Mouse (Mus musculus) mouse trophoblast stem cell (cell line): ENCODE measurements at regions not wholly inside any gene's neighbourhood (a gene's known extent, or its start where the extent isn't known, plus 50 kb on each side); places are given as distances from the start of the nearest gene placed in this dataset.

Source experiments
- in situ Hi-C, 2 experiments: fragments of 300-500 bp; cut with MseI, MboI; formaldehyde crosslinking; loops; 2 replicates in 1 of 2; 3 replicates in 1 of 2; pipeline ENCODE4 v1.15.1; 2025

DNA sequence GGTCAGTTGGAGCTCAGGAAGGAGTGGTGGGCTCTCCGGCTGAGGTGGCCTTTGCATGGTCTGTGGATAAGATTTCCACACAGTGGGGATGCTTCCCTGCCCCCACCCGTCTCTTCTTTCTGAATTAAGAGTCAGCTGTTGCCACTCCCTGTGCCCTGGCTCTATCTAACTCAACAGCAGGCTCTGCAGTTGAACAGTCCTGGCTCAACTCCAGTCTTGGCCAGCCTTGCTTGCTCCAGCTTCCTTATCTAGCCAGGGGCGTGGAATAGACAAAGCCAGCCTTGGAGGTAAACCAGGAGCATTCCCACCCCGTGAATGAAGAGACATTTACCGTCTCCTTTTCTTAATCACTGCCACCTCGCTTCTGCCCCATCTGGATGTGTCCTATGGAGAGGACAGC is 89.7 kb downstream of the Mn1 start:
- in situ Hi-C loops, result no loop called here

DNA sequence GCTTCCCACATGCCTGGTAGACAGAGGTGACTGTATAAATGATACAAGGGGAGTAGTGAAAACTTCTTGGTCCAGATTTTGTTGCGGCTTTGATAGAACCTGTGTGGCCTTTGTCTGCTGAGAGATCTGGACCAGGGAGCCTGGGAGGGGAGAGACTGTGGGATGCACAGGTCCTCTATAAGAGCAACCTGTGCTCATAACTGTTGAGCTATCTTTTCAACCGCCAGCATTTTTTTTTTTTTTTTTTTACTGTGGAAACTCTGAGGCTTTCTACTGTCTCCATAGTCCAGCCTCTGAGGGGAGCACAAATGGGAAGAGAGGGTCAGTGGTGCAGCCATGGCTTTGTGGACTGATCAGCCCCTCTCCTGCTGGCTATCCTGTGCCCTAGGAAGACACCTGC is 90.2 kb downstream of the Mn1 start:
- in situ Hi-C loops, result no loop called here

DNA sequence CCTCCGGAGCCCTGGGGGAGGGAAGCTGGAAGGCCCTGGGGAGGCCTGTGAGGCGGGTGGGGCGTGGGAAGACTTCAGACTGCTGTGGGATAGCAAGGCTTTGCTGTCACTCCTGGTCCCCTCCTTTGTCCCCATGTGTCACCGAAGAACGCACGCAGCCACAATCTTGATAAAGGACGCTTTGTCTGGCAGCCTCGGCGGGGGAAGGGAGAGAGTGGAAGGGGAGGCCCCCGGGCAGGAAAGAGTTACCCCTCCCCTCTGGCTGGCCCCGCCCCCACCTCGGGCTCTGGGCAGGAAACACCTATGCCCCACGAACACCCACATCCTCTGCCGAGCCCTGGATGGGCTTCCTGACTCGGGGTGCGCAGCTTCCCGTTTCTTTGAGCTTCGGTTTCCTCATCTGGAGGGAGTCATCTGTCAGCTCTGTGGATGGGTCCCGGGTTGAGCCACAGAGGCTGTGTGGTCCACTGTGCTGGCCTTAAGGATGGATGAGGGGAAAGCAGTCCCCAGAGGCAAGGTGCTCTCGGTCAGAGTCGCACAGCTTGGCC is 91.9 kb downstream of the Mn1 start:
- in situ Hi-C loops, result no loop called here

DNA sequence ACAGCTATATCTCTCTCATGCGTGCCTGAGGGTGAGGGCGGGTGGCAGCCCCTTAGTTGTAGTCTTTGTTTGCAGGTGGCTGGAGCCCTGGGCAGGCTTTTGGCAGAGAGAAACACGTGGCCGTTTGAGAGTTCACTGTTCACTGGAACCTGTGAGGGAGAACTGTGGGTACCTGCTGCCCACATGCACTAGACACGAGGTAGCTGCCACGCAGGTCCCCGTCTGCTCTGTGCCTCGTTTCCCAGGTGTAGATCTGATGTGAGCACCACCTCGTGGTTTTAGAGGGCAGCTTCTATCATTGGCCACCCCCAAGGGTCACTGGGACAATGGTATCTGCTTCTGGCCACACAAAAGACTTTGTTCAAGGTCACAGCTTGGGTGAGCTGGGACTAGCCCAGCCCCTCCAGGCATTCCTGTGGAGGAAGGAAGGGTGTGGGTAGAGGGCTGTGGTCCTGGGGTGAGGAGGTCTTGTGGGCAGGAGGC is 92.5 kb downstream of the Mn1 start:
- in situ Hi-C loops, result no loop called here

DNA sequence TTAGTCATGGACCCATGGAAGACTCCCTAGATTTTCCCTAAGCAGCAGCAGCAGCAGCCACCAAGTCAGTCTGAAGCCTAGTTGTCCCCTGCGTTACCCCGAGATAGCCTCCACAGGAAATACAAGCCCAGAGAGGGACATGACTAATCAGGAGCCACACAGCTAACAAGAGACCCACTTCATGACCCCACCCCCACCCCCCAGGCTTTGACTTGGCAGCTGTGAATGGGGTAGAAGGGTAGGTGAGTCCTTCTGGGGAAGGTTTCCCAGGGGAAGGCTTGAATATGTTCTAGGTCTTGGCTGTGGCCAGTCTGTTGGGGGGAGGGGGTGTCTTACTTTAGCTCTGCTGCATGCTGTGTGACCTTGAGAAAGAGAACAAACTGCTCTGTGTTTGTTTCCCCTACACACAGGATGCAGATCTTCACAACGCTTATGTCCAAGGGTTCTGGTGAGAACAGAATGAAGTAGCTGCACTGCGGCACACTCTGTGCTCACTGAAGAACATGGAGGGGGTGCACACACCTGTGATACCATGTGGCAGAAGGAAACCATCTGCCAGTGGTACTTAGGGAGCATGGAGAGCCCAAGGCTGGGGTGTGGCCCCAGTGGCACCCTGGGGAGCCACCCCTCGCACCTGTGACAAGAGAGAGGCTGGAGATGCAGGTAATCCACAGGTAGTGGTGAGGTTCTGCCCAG is 93.2 kb downstream of the Mn1 start:
- in situ Hi-C loops, result no loop called here

DNA sequence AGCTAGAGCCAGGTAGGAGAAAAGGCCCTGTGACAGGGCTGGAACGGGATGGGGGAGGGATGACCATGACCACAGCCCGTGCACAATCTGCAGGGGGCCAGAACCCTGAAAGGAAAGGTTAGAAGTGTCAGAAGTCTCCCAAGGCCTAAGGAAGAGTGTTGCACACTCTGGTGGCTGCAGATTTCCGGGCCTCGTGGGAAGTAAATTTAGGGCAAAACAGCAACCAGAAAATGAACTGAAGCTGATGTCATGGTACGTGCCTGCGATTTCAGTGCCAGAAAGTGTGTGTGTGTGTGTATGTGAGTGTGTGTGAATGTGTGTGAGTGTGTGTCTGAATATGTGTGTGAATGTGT is 93.7 kb downstream of the Mn1 start:
- in situ Hi-C loops, result no loop called here

DNA sequence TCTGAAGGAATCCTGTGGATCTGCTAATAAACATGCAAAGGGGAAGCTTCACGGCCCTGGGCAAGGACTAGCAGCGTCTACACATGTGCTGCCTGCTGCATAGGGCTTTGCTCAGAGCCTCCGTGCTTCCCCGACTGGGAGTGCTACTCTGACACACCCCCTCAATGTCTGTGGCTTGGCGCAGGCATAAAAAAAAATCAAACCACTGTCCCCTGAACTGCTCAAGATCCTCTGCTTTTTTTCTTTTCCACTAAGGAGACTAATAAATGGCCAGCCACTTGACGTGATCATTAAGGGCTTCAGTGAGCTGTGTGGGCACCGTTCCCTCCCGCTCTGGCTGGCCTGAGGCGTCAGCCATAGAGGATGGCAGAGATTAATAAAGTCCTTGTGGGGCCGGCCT is 94.8 kb downstream of the Mn1 start:
- in situ Hi-C loops, result no loop called here

DNA sequence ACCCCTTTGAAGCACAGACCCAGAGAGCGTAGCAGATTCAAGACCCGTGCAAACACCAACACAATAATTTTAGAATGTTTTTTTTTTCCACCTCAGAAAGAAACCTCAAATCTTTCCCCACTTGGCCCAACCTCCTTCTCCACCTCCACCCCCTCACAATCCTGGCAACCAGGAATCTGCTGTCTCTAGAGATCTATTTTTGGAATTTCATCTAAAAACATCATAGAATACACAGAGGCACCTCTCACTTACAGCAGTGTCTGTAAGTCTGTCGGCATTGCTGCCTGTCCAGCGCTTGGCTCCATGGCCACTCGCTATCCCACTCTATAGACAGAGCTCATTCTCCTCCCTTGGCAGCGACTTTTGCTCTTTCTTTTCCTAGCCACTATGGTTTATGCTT is 96.8 kb downstream of the Mn1 start:
- in situ Hi-C loops, result no loop called here

DNA sequence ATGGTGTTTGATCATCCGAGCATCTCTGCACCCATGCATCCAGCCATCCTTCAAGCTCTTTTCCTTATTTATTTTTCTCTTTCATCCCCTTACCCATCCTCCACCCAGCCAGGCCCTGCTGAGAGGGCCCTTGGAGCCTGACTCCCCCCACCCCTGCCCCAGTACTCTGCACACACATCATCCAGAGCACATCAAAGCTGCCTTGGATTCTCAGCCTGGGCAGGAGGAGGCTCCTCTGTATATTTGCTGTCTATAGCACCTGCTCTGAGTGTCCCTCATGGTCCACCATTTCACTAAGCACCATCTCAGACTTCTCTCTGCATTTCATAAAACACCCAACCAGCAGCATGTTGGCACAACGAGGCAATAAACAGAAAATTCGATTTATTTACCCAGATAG is 101.9 kb downstream of the Mn1 start:
- in situ Hi-C loops, result no loop called here

DNA sequence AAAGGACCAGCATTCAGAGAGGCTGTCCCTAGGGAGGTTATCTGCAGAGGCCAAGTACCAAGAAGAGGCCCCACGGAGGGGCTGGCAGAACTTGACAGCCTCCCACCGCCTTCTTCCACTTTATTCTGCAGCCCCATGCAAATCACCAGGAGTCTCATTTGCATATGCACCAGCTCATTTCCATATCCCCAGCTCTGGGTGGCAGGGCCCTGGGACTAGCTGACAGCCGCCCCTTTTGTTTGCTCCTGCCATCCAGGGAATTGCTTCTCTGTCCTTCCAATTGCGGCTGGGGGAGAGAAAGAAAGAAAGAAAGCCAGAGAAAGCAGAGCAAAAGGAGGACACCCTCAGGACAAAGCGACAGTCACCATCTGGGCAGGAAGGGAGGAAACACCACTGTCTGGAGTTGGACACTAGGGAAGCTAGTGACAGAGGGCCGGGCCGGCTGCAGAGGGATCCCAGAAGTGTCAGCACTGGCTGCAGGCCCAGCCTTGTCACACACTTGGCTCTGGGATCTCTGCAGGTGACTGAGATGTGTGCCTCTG is 102.4 kb downstream of the Mn1 start:
- in situ Hi-C loops, result no loop called here

DNA sequence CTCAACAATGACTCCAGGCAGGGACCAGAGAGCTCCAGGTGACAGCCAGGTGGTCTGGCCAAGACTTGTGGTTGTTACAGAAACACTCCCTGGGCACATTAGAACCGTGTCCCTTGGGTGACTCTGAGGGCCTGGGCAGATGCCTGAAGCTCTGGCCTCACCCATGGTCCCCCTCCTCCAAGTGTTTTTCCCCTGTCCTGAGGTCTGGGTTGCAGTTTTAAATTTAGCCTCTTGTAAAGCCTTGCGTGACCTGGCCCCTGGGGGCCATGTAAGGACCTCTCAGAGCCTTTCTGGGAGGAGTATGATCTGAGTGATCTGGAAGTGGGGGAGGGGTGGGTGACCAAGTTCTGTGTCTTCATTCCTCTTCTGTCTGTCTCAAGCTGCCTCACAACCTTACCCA is 104.7 kb downstream of the Mn1 start:
- in situ Hi-C loops, result no loop called here

DNA sequence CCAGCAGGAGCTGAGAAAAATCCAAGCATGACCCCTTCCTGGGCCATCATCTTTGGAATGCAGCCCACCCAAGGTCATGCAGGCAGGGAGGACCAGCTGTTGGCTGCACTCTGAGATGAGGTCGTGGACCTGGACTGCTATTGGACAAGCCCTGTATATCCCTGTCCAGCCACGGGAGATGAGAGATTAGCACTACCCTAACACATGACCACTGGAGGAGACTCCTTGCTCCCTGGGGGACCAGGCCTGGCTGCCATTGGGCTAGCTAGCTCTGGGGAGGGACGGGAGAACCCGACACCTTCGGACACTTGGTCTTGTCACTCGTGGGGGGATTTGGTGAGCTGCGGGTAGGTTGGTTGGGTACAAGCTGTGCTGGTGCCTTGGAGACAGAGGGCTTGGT is 105.4 kb downstream of the Mn1 start:
- in situ Hi-C loops, result no loop called here

DNA sequence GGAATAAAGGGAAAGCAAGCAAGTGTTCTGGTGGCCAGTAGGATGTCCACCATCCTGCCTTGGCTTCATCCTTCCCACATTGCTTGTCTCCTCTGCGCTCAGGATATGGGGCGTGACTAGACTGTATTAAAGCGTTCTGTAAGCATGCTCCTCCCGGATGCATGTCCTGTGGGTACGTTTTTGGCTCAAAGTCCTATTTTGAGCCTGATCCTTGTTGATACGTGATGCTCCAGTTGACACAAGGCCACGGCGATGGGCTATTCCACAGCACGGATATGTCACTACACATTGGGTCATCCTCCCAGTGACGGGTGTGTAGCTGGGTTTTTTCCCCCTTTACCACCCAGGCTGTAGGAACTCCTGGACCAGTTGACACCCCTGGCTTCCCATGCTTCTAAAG is 110.6 kb downstream of the Mn1 start:
- in situ Hi-C loops, result no loop called here

DNA sequence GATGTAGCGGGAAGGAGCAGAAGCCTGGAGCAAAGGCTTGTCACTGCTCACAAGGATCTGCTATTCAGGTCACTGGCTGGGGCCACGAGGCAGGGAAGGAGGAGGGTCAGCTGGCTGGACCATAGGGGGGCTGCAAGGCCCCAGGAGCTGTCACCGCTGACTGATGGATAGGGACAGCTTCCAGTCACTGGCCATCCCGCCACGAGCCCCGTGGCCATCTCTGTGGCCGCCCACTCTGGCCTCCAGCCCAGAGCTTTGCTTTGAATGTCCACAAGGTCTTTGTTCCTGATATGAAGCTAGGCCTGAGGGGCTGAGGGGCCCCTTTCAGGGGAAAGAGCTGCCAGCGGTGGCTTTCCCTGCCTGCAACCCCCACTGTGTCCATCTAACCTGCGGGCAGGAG is 111.9 kb downstream of the Mn1 start:
- in situ Hi-C loops, result no loop called here

DNA sequence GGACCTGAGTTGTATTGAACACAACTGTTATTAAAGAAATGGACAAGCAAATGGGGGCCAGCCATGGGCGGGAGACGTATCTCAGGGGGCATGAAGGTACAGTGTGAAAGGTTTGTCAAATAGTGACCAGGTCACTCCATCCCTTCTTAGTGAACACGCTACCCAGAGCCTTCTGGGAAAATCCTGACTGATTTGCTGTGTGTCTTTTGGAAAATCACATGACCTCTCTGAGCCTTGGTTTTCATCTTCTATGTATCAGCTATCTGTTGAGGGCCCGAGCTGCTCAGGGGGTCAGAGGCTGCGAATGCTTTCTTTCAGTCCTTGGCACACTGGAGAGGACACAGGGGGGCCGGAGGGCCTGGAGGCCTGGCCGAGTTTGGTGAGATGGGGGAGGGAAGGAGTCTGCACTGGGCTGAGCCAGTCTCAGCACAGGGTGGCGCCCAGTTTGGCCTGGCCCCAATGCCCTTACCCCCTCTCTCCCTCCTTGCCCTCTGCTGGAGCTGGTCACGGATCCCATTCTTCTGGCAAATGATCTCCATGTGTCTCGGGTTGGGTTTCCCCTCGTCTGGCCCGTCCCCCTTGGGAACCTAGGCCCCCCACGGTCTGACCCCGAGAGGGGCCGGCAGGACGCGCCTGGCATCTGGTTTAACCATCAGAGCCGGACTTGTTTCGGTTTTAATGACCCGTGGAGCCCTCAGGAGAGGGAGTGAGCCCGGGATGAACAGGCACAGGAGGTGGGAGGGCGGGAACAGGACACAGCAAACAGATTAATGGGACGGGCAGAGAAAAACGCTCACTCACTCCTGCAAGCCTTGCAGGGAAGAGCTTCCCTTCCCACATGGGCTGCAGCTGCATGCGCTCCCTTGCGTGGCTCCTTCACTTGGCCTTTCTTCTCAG is 113.7 kb downstream of the Mn1 start:
- in situ Hi-C loops, result no loop called here

DNA sequence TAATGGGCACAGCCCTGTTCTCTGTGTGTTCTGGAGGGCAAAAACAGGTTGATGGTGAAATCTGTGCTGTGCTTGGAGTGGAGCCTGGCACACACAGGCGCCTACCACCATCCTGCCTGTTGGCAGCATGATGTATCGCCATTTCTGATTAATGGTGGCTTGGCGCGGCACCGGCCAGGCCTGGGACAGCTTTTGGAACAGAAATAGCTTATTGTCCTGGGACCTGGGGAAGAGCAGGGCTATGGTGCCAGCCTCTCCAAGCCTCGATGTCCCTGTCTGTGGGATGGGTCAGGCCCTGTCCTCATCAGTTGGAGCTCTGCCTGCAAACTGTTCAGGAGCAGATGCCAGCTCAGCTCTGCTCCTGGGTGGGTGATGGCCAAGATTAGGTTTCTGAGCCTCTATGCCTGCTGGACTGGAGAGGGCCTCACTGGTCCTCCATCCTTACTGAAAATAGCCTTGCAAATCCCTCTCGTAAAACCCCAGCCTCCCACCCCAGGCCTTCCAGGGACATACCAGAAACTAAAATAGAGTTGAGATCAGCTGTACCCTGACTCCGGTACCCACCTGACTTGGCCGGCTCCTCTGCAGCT is 115.4 kb downstream of the Mn1 start:
- in situ Hi-C loops, result no loop called here

DNA sequence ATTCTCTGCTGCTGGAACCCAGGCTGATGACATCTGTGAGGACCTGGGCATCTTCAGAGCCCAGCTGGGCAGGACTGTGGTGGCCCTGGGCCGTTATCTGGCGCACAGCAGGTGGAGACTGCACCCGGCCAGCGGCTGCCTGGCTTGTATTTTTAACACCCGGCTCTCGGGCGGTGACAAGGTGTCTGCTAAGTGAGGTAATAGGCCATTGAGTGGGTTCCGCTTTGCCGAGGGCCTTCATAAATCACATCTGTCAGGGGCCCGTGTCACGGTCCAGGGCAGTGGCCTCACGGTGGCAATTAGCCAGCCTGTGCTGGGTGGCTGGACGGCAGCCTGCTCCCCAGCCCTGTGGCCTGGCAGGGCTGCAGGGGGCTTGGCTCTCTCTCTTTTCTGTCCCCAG is 118.8 kb downstream of the Mn1 start:
- in situ Hi-C loops, result no loop called here

DNA sequence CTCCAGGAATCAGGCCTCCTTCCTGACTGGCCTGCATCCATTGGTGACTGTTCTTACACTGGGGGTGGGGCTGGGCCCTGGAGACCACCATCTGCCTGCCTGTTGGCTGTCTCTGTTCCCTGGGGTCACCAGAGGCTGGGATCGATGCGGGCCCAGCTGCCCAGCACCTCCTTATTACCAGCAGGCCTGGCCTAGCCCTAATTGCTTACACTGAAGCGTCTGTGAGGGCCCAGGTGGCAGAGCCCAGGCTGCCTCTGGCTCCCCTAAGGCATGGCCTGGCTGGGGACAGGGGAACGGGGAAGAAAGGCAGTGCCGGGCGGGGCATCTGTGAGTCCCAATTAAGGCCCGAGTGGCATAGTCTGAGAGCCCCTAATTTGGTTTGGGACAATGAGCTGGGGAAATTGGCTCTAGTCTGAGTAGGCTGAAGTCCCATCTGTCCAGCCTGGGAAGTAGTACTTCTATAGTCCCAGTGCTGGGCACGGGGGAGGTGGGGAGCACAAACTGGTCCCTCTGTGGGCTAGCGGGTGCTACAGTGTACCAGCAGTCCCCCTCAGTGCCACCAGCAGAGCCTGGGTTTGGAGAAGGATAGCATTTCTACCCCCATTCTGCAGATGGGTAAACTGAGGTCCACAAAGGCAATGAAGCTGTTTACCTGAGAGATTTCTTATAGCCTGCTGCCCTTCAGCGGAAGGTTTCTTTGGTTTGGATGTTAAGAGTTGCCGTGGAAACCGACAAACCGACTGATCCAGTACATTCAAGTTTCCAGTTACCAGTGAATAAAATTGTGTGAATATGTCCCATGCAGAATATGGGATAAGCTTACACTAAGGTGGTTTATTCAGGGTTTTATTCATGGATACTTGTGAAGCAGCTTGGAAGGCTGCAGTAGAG is 121.6 kb downstream of the Mn1 start:
- in situ Hi-C loops, result no loop called here

DNA sequence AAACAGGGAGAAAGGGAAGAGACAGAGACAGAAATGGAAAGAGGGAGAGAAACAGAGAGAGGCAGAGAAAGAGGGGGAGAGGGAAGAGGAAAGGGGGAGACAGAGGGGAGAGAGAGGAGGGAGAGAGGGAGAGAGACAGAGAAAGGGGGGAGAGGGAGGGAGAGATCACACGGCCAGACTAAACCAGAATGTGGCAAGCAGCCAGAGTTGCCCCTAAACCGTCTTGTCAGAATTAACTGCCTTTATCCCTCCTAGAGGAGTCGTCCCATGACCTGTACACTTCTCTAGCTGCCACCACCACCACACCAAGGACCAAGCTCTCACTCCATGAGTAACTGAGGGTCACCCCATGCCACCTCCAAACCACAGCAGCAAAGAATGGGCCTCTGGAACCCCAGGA is 123.3 kb downstream of the Mn1 start:
- in situ Hi-C loops, result no loop called here

DNA sequence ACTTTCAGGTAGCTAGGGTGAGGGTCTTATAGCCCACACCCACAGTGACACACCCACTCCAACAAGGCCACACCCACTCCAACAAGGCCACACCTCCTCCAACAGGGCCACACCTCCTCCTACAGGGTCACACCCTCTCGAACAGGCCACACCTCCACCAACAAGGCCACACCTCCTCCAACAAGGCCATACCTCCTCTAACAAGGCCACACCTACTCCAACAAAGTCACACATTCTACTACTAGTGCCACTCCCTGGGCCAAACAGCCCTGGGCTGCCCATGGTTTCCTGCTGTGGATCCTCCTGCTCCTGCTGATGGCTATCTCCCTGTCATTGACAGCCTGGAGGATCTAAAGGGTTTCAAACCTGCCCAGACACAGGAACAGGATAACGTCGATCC is 124.9 kb downstream of the Mn1 start:
- in situ Hi-C loops, result no loop called here
